Mouse (Mus musculus): Measurements from ENCODE around the gene Pum1. TPM values are rescaled to one million over a fixed set of nuclear protein-coding genes. Genes with fewer than 3 reads are reported as not detected.

Pum1 gene
- total RNA-seq, 2 experiments from 2014 or later = 122 to 125 TPM

DNA sequence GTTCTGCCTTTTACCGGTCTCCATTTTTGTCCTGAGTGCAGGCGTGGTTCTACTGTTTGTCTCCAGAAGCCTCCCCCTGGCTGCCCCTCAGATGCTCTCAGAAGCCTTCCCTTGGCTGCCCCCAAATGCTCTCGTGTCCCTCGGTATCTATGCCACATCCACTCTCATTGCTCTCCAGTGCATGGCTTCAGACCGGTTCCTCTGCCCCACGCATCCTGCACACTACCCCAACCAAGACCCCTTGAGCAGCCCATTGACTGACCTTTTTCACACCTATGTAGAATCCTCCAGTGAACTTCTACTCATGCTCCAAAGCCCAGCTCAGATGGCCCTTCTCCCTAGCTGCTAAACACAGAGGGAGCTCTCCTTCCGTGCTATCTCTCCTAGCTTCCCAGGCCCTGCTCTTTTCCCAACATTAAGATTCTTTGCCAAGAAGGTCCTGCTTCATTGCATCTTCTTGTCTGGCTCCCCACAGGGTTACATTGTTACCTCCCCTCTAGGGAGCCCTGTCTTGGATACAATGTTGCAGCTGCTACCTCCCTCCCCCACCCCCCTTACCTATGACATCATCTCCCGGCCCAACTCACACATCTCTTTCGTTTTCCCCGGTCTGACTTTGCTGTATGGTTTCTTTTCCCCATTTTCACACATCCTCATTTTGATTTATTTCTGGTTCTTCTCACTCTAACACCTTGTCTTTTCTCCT, 138.7 kb downstream of the Pum1 start:
- H3K27ac ChIP-seq = no peak overlapping the region; the same call in 1 of the 2 replicates
- TF ChIP-seq CTCF (conservative IDR thresholded peaks at IDR 0.05) = no peak
- no peak for DNase-seq (ENCODE audit: low spot score in 2 of 2)

DNA sequence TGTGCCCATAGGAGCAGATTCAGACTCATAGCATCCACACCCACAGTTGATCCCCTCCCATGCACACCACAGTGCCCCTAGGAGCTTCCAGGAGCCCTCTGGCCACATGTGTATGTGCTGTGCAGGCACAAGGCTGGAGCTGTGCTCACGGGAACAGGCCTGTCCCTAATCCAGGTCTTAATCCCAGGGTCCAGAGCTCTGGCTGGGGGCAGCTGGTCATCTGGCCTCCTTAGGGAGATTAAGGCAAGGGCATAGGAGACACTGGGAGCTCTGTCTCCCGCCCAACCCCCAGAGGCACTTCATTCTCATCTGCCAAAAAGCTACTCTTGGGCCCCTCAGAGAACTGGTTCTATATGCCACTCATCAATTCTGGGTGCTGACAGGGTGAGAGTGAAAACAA, 140.5 kb downstream of the Pum1 start:
- no peak for TF ChIP-seq CTCF (conservative IDR thresholded peaks at IDR 0.05)
- DNase-seq (ENCODE audit: low spot score in 2 of 2) = no peak
- Histone ChIP-seq H3K27ac (peak overlapping the region; percentile 86), H3K4me3 (no peak overlapping the region)

More for the DNA sequence above, 138.7 kb downstream of the Pum1 start:
- no peak overlapping the region for H3K4me3 ChIP-seq

DNA sequence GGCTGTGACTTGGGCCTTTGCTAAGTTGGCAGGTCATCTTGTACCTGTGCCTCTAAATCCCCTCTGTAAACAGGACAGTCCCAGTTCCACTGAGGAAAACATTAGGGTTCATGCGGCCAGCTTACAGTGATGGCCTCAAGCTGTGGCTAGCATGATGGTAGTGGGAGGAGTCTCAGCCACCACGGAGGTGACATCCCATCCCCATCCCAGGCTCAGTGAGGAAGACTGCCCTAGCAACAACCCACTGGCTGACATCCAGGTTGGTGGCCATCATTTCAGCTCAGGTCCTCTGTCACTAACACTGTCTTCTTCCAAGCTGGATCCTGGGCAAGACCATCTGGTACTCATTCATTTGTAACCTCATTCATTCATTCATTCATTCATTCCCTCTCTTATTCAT, 141.2 kb downstream of the Pum1 start:
- no peak for DNase-seq (ENCODE audit: low spot score in 2 of 2)
- no peak for TF ChIP-seq CTCF (conservative IDR thresholded peaks at IDR 0.05)
- H3K27ac ChIP-seq = peak overlapping the region; percentile 86
- H3K4me3 ChIP-seq = no peak overlapping the region

DNA sequence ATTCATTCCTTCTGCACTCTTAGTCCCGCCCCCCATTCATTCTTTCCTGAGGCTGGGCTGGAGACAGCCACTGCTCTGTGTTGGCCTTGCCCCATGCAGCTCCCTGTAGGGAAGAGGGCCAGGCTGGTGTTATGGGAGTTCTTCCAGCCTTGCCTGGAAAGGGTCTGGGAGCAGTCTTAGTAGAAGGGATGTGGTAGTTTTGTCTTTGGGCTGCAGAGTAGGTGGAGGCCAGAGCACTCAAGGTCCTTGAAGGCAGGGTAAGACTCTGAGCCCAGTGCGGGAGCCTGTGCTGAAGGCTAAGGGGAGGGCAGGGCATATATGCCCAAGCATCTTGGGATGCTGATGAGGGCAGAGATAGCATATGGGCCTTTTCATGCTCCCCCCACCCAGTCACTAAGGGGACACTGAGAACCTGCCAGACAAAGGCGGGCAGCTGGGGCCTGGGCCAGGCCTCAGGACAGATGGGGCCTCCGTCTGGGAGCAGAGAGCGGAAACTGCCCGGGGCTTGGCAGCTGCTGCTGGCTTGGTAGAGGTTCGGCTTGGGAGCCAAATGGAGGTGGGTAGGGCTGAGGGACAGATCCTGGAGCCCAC, 141.7 kb downstream of the Pum1 start:
- no peak overlapping the region for H3K4me3 ChIP-seq
- TF ChIP-seq CTCF (conservative IDR thresholded peaks at IDR 0.05) = no peak
- peak; percentile 62 to 72 for DNase-seq (ENCODE audit: low spot score in 2 of 2)
- peak overlapping the region; percentile 86 for H3K27ac ChIP-seq

DNA sequence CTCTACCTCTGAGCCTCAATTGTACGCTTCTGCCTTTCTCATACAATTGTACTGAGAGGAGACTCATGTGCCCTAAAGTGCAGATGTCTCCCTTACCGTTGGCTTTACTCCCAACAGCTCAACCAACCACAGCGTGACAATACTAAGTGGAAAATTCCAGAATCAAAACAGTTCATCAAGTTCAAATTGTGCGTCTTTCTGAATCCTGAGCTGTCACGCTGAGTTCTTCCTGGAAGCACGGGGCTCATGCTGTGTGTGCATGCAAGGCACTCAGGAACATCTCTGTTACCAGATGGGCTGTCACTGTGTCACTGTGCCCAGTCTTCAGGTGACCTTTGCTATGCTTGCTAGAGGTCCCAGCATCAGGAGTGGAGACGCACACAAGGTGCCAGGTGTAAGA, 142.6 kb downstream of the Pum1 start:
- Histone ChIP-seq H3K27ac (peak overlapping the region; percentile 86), H3K4me3 (no peak overlapping the region)
- TF ChIP-seq CTCF (conservative IDR thresholded peaks at IDR 0.05) = no peak
- DNase-seq (ENCODE audit: low spot score in 2 of 2) = no peak

DNA sequence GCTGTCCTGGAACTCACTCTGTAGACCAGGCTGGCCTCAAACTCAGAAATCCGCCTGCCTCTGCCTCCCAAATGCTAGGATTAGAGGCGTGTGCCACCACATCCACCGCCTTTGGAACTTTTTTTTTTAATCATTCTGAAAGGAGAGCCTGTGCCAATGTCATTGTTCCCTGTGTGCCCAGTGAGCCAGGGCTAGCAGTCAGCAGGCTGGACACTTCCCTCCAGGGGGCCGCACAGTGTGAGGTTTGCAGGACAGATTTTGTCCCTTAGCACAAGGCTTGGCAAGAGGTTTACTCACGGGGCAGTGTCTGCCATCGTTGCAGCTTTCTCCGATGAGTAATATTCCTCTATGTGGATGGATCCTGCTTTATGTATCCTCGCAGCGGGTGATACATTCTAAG, 143.6 kb downstream of the Pum1 start:
- DNase-seq (ENCODE audit: low spot score in 2 of 2) = no peak
- Histone ChIP-seq H3K27ac (no peak overlapping the region), H3K4me3 (no peak overlapping the region)
- TF ChIP-seq CTCF (conservative IDR thresholded peaks at IDR 0.05) = no peak

DNA sequence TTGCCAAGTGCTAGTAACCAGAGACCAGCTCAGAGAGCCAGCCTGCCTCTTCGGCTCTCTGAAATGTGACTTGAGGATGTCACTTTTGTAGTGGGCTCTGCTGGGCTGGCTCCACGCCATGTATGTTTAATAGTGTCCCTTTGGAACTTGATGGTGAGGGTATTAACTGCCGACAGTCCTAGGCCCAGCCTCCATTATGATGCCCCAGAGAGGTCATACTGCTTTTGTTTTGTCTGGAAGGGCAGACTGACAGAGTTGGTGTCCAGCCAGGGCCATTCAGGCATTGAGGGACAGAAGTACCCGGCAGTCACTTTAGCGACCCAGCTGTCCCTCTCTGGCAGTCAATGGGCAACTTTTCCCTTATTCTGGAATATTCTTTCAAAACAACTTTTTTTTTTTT, 146.7 kb downstream of the Pum1 start:
- TF ChIP-seq CTCF (conservative IDR thresholded peaks at IDR 0.05) = no peak
- no peak for DNase-seq (ENCODE audit: low spot score in 2 of 2)
- H3K4me3 ChIP-seq = no peak overlapping the region
- peak overlapping the region; percentile 19; the same call in 1 of the 2 replicates for H3K27ac ChIP-seq

DNA sequence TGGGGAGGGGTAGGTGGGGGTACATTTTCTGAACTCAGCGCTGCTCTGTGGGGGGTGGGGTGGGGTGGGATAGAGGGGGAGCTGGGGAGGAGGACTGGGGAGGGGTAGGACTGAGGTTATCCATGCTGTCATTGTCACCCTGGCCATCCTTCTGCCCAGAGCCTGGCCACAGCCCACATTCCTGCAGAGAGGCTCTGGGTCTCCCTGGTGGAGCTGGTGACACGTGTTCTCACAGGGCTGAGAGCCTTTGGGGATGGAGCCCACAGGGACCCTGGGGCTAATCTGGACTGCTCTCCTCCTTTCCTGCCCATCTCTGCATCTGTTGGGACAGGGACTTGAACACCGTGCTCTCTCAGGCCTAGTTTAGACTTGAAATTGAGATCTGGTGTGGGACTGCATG, 147.7 kb downstream of the Pum1 start:
- TF ChIP-seq CTCF (conservative IDR thresholded peaks at IDR 0.05) = no peak
- Histone ChIP-seq H3K4me3 (no peak overlapping the region), H3K27ac (peak overlapping the region; percentile 72)
- DNase-seq (ENCODE audit: low spot score in 2 of 2) = no peak

DNA sequence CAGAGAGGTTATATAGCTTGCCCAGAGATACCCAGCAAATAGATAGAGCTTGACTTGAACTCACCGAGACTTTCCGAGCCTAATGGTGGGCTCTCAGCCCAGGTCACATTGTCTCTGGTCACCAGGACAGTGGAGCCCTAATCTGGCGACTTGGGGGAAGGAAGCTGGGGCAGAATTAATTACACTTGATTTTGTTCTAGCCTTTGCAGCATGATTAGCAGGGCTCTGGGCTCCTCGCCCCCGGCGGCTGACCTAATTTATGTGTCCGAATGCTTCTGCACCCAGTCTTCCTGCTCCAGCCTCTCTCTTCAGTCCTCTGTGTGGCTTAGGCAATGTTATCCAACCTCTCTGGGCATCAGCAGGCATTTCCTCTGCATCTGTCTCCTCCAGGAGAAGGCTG, 148.3 kb downstream of the Pum1 start:
- peak in 1 of 2 experiments; percentile 60 for DNase-seq (ENCODE audit: low spot score in 2 of 2)
- no peak for TF ChIP-seq CTCF (conservative IDR thresholded peaks at IDR 0.05)
- no peak overlapping the region; the same call in 1 of the 2 replicates for H3K4me3 ChIP-seq
- peak overlapping the region; percentile 72 for H3K27ac ChIP-seq

DNA sequence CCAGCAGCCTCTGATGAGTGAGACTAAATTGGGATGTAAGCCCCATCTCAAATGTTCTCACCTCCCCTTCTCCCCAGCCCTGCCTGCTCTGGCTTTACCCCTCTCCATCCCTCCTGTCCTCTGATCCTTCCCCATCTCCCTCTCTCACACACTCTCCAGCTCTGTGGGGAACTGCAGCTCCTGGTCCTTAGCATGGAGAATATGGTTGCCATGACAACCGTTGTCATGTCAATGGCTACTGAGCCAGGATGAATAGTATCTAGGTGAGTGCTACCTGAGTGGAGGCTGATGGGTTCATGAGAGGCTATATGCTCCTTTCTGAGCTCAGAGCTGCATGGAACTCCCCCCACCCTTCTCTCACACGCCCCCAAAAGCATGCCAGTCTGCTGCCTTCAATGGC, 150.8 kb downstream of the Pum1 start:
- TF ChIP-seq CTCF (conservative IDR thresholded peaks at IDR 0.05) = no peak
- Histone ChIP-seq H3K4me3 (no peak overlapping the region), H3K27ac (peak overlapping the region; percentile 57; the same call in 1 of the 2 replicates)
- no peak for DNase-seq (ENCODE audit: low spot score in 2 of 2)

DNA sequence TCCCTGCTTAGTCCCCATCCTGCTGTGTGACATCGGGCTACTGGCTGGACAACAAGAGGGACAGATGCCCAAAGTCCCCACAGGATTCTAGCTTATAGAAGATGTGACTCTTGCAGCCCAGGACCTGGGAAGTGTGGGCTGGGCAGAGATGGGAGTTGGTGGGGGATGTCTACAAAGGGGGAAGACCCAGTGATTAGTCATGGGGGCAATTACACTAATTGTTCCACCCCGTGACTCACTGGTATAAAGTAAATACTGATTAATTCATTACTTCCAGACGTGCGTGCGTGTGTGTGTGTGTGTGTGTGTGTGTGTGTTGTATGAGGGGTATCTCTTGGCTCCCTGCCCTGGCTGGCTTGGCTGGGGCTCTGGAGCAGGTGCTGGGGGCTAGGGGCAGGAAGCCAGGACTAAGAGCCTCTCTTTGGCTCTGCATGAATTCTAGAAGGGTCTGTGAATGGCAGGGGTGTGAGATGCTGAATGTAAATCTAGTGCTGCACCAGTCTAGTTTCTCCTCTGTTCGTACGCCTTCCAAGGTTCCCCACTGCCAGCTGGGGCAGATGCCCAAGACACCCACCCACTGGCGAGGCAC, 151.7 kb downstream of the Pum1 start:
- TF ChIP-seq CTCF (conservative IDR thresholded peaks at IDR 0.05) = no peak
- H3K27ac ChIP-seq = peak overlapping the region; percentile 43; the same call in 1 of the 2 replicates
- no peak for DNase-seq (ENCODE audit: low spot score in 2 of 2)
- H3K4me3 ChIP-seq = no peak overlapping the region

DNA sequence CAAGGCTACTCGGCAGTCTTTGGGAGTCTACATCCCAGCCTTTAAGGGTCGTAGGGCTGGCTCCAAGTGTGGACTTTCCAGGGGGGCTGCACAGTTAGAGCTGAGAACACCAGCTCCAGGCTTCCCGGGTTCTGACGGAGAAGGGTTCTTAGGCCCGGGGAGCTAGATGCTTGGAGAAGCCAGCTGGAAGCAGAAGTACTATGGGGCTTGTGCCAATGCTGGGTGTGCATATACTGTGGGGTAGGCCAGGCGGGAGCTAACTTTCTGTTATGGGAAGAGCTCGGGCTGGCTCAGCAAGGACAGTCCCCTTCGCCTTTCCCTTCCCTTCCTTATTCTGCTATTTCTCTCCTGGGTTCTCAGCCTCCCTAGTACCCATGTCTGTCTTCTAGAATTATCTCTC, 152.7 kb downstream of the Pum1 start:
- no peak overlapping the region for H3K27ac ChIP-seq
- no peak overlapping the region for H3K4me3 ChIP-seq
- no peak for TF ChIP-seq CTCF (conservative IDR thresholded peaks at IDR 0.05)
- no peak for DNase-seq (ENCODE audit: low spot score in 2 of 2)

DNA sequence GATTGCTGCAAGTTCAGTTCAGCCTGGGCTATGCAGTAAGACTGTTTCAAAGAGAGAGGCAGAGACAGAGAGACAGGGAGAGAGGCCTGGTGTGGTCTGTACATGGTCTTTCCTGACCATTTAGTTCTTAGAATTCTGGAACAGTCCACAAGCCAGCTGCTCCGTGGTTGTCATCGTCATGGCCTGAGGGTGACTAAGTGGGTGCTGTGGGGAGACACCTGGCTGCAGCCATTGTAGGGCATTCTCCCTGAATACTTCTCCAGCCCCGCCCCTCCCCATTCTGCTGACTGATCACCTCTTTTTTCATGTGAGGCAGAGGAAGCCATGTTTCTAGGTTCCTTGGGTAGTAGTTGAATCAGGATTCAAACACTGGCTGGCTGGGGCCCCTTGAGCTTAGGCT, 156.7 kb downstream of the Pum1 start:
- no peak for DNase-seq (ENCODE audit: low spot score in 2 of 2)
- TF ChIP-seq CTCF (conservative IDR thresholded peaks at IDR 0.05) = no peak
- no peak overlapping the region for H3K4me3 ChIP-seq
- no peak overlapping the region for H3K27ac ChIP-seq
